Mouse (Mus musculus) adrenal gland, adult 2 months (tissue): ENCODE results near the gene Baiap3. TPM values are rescaled to one million over a fixed set of nuclear protein-coding genes. Genes with fewer than 3 reads are reported as not detected.
"Not testable (repeated sequence)": the region's sequence is repeated elsewhere in the genome, so short reads cannot be mapped to it uniquely, and the experiment has no call there.

Source experiments
- DNase-seq: peaks from one replicate; pipeline ENCODE4 v3.0.0; 2021
- polyA plus RNA-seq: library from polyadenylated mRNA; depleted of rRNA; stranded (reverse); fragments of >200 nt; gene quantifications from 2 replicates; pipeline ENCODE4 v1.2.3, GENCODE M21; 2012
- total RNA-seq, 2 experiments: library from RNA; stranded (reverse); gene quantifications; 2 replicates each; pipeline ENCODE4 v1.2.3; 2021

Gene Baiap3
- total and polyA plus RNA-seq, 3 experiments: 9.7 to 90.0 (median 10.1) TPM

DNA sequence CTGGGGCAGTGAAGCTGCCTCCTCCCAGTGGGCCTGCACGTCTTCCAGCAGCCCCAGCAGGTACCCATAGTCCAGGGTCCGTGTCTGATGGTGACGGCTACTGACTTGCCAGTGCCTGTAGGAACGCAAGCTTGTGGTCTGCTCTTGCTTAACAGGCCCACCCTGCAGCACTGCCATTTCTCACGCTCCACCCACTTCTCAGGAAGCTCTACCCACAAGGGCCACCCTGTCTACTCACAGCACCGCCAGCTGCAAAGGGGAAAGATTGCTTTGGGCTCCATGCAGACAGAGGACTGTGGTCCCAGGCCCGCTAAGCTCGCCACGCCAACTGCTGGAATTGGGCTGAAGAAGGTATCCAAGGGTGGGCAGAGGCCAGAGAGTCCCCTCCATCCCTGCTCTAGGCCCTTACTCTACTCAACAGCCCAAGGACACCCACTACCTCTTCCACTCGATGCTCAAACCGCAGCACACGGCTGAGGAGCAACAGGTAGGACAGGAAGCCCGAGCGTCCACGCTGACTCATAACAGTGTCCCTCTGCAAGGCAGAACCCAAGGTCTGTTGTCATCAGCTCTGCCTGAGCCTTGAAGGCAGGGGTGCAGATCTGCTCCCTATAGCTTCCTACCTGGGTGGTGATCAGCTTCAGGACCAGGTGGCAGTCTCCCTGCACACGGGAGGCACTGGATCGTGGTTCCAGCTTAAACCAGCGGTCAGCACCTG lies 8.0 kb downstream of the Baiap3 start:
- DNase-seq: no peak

DNA sequence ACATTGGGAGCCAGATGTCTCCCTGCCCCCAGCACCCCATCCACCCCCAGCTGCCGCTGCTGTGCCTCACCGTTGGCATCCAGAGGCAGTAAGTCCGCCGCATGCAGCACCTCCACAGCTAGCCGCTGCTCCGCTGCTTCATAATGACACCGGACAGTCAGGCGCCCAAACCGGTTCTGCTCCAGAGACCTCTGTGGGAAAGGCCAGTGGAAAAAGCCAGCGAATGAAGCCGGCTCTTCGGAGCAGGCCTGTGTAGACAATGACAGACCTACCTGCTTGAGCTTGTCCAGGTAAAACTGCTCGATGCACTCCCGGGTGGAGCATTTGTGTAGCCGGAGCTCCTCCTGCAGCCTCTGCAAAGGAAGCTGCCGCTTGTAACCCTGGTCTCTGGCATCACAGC lies 11.9 kb downstream of the Baiap3 start:
- DNase-seq: no peak

DNA sequence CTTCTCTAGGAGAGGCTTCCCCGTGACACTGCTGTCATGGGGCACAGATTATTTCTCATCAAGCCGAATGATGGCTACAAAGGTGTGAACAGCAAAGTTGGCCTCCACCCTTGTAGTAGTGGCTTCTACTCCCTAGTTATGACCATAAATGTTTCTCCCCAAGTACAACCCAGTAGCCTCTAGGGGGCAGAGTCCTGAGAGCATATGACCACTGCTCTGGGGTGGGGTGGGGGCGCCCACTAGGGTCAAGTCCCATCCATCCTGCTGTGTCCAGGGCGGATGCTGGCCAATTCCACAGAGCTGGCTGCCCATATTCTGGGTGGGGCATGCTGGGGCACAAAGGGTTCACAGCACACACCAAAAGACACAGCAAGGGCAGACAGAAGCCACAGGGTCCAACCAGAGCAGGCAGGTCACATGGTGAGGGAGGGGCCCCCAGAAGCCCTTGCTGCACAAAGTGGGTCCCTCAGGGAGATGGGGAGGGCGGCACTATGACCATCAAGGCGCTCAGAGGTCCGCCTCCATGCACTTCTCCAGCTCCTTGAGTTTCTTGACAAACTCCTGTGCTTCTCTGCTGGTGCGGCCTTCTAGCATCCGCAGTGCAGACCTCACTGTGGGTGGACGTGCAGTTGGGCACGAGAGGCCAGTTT lies 12.9 kb downstream of the Baiap3 start:
- no peak for DNase-seq

DNA sequence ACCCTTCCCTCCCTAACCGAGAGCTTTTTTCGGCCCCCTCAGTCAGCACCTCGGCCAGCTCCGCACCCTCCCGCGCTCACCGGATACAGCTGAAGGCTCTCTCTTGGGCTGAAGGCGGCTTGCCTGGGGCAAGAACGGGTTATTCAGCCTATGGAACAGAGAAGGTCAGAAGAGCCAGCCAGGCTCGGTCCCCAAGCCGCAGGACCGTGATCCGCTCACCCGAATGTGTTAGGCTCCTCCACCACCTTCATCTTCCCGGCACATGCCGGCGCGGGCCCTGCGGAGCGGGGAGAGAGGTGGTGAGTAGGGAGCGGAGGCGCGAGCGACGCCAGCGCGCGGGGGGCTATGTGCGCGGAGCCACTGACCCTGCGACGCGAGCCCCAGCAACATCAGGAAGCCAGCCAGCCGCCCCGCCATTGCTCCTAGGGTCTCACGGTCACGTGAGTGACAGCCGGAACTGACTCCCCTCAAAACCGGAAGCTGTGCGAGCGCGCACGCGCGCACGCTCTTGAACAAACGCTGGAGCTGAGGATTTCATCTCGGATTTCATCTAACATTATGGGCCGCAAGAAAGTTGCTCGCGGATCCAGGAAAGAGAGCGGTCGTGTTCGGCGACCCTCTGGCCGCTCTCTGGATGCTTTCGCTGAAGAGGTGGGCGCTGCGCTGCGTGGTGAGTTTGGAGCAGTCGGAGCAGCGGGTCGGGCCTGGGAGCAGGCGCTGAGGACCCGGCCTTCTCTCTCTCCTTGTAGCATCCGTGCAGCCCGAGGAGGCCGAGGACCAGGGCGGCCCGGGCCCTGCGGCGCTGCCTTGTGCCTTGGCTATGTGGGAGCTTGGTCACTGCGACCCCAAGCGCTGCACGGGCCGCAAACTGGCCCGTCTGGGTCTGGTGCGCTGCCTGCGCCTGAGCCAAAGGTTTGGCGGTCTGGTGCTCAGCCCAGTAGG lies 16.2 kb downstream of the Baiap3 start, which contains the start of the genes Gnptg and Tsr3:
Gene Gnptg (minus strand): TSS at position 430 of the 942 bp plus-strand sequence.
Gene Tsr3 (plus strand): TSS at position 476 of the 942 bp plus-strand sequence.
- DNase-seq: peak; percentile 89

DNA sequence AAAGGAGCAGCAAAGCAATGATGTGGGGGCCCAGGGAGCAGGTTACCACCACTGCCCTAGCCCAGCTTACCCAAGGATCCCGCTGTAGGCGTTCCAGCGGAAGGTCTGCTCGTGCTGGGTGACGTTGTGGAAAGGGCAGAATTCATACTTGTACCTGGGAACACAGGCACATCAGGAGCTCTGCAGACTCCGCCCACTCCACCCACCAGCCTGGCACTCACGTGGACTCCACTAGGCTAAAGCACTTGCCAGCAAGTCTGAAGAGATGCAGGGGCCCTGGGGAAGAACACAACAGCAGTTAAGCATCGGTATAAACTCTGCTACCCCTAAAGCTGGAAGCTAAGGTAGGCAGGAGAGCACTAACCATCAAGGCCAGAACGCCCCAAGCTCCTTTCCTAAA lies 20.5 kb downstream of the Baiap3 start:
- no peak for DNase-seq

DNA sequence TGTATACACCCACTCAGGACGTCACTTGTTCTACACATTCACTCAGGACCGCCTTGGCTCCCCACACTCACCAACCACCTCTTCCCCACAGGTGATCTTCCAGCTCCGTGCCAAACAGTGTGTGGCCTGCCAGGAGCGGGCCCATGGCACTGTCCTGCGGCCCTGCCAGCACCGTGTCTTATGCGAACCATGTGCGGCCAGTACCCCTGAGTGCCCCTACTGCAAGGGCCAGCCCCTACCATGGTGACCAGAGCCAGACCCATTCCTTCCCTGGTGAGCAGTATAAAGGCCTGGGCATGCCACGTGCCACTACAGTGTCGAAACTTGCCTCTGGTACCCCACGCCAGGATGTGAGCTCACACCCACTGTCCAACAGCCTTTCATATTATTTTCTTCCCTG lies 24.5 kb downstream of the Baiap3 start:
- DNase-seq: not testable (repeated sequence)

DNA sequence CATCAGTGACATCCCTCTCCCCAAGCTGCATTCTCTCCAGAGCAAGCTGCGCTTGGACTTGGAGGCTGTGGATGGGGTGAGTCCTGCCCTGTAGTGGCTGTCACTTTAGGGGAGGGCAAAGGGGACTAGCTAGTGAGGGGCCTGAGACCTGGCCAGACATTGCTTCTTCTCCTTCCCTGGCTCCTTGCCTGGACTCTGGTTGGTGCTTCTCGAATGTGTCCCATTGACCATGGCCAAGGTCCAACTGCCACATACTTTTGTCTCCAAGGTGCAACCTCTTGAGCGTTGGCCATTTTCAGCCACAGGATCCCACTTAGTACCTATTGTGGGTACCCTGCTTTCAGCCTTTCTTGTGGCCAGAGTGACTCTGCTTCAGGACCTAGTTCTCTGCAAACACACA lies 25.5 kb downstream of the Baiap3 start:
- no peak for DNase-seq

DNA sequence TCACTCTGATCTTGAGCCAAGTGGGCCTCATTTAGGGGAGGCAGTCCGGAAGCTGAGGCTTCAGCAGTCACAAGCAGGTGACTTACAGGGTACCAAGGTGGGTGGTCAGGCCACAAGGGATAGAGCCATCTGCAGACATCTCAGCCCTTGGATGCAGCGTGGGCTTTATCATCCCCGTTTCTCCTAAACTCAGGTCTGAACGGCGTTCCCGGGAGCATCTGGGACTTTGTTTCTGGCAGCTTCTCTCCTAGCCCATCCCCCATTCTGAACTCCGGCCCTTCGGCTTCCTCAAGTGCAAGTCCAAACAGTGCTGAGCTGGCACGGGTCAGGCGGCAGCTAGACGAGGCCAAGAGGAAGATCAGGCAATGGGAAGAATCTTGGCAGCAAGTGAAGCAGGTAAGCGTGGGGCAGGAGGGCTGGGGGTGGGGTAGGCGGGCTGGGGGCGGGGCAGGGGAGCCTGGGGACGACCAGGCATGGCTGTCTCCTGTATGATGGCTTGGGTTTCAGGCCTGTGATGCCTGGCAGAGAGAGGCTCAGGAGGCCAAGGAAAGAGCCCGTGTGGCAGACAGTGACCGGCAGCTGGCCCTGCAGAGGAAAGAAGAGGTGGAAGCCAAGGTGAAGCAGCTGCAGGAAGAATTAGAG lies 26.0 kb downstream of the Baiap3 start:
- DNase-seq: not testable (repeated sequence)

DNA sequence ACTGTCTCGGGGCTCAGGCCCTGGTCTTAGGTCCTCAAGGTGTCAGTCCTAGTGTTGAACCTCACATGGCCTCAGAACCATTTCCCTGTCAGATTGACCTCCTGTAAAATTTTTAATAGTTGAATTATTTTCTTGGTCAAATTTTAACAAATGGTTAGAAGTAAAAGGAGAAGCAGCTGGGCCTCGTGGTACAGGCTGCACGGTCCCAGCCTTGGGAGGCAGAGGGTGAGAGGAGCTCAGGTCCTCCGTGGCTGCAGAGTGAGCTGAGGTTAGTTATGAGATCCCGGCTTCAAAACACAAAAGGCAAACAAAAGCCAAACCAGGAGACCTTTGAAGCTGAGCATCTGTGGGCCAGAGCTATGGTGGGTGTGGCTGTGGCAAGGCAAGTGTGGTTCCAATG lies 28.2 kb downstream of the Baiap3 start:
- DNase-seq: no peak

DNA sequence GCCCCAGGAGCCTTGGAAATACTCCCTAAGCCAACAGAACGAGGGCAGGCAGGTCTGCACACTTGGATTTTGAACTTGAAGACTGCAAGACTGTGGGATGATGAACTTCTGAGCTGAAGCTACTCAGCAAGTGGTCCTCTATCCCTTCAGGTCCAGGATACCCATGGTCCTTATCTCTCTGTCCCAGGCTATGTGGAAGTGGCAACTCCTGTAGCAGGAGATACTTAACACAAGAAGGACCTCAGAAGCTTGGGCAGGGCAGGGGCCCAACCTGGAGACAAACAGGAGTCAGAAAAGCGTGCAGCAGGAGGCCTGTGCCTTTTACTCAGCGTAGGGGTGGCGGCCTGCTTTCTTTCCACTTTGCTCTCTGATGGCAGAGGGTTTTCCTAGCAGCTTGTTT lies 30.5 kb downstream of the Baiap3 start:
- no peak for DNase-seq

DNA sequence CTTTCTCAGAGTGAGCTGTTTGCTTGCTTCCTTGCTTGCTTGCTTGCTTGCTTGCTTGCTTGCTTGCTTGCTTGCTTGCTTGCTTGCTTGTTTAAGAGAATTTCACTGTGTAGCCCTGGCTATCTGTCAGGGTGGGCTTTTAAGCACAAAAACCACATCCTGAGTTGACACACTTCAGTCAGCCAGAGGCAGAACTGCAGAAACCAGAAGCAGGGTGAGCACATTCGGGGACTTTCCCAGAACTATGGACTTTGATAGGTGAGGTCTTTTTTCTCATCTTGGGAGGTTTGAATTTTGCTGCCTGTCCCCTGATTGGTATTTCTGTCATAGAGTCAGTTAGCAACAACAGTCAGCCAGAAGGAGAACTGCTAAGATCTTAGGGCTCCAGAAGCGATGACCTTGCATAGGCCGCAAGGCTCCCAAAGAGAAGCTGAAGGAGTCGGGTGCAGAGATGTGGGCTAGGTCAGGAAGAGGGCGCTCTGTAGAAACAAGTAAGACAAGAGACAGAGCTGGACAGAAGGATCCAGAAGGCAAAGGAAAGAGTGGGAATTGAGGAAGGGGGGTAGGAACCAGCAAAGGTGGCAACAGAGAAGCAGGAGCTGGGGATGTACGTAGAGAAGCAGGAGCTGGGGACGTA lies 31.5 kb downstream of the Baiap3 start:
- DNase-seq: no peak

DNA sequence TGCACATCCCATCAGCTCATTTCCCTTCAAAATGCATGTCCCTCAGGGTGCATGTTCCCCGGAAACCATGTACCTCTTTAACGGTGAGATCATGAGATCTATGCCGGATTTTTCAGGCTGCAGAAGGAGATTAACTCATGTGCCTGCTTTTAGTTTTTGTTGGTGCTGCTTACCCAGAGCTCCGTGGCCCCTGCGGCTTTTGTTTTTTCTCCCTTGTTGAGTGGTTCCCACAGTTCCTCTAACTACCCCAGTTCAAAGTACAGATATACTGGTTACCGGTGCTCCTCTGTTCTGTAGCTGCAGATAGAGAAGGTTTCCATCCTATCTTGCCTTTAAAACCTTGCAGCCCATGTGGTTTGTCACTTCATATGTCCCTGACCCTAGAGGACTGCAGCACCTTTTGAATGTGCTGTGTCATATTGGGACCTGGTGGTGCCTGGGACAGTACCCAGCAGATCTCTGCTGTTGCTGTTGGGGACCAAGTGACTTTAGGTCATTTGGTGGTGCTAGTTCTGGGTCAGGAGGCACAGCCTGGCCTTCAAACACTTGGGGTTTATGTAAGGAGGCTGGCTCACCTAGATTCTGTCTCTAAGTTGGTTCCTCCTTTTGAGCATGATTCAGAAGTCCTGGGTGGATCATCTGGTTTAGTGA lies 33.1 kb downstream of the Baiap3 start:
- no peak for DNase-seq

DNA sequence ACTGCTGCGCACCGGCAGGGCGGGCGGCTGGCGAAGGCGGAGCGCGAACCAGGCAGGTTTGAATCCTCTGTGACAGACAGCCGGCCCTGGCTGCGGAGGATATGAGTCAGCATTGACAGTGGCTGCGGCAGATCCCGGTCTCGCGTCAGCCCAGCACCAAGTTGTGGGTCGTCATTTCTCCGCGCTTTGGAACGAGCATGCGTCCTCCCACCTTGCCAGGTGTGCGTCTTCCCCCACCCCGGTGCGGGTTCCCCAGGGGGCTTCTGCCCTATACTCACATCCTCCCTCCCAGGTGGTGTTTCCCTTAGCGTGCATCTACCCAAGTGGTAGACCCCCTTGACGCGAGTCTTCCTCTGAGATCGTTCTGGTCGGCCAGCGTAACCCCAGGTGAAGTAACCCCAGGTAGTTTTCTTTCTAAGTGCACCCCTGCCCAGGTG lies 33.6 kb downstream of the Baiap3 start:
- peak; percentile 35 for DNase-seq

DNA sequence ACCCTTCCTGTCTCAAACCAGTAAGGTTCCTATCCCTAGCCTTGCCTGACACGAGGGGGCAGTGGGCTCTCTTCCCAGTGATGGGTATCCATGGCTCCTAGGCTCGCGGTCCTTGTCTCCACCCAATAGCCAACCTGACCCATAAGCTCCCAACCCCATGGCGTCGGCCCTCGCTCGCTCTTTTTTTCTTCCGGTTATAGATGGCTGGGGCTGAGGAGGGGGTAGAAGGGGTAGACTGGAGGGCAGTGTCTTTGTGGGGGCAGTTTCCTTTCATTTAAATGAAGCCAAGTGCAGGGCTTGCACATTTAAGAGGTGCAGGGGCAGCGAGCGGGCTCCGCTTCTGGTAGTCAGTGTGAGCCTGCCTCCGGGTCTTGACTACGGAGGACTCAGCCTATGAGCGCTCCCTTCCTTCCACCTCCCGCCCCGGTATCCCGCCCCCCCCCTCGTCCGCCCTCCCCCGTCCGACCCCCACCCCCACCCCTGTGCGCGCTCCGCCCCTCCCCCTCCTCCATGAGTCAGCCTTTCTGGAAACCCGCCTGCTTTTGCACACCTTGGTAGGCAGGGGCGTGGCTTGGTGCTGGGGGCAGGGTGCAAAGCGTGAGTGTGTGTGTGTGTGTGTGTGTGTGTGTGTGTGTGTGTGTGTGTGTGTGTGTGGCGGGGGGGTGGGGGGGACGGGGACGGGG lies 34.2 kb downstream of the Baiap3 start:
- DNase-seq: peak; percentile 79

DNA sequence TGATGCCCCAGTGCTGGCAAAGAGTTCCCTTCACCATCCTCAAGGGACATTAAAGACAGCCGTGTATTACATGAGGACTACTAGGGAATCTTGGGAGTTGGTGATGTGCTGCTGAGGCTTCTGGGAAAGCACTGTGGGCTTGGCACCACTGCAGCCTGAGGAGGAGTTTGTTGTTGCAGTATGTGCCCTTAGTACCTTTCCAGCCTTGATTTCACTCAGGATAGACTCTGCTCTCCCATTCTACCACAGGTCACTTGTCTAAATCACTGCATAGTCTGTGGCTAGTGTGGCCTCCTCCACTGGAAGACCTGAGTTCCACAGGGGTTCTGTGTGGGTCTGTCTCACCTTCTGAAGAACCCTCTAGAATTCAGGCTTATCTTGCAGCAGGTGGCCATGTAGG lies 35.4 kb downstream of the Baiap3 start:
- no peak for DNase-seq

DNA sequence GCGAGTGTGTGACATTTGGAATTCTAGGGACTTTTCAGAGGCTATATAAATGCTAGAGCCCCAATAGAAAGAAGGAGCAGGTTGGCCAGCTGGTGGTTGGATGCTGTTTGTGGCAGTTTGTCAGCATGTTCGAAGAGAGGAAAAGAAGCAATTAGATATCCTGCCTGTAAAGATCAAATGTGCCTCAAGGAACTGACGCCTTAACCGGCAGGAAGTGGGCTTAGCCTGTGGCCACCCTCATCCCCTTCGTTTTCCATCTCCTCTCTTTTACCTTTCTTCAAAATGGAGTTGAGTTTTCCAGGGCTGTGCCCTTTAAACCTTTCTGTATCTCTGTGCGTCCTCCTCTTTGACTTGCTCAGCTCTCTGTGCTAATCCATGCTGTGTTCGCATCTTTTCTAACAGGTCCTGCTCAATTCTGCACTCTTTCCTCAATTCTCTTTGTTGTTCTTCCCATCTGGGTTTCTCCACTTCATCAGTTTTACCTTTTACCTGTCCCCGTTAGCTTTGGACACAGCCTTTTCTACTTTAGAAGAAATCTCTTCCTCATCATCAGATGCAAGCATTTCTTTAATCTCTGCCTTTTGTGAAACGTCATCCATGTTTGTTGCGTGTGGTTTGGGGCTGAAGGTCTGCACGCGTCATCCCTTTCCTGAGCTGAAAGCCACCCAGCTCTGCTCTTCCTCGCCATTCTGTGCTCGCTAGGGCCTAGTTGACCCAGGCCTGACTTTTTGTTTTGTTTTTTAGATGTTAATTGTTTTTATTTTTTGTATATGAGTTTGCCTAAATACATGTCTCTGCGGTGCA lies 36.5 kb downstream of the Baiap3 start:
- no peak for DNase-seq

DNA sequence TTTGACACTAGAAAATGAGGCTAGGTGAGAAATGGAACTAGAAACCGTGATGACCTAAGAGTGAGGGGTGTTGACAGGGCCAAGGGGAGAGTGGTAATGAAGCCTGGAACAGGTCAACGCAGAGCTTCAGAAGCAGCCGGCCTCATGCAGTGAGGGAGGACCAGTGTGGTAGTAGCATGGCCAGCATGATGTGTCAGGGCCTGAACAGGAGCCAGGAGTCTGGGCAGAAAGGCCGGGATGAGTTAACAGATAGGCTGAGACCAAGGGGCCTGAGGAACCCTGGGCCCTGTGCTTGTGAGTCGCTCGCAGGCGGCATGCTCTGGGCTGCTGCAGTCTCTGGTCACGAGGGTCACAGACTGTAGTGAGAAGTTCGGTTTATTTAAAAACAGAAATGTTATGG lies 37.2 kb downstream of the Baiap3 start:
- DNase-seq: no peak

DNA sequence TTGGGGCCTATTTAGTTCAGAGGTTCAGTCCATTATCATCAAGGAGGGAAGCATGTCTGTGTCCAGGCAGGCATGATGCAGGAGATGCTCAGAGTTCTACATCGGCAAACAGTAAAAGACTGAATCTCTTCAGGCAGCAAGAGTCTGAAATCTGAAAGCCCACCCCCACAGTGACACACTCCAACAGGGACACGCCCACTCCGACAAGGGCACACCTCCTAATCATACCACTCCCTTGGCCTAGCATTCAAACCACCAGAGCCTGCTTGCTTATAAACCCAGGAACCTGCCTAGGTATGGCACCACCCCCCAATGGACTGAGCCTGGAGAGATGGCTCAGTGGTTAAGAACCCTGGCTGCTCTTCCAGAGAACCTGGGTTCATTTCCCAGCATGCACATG lies 40.7 kb downstream of the Baiap3 start:
- DNase-seq: no peak

DNA sequence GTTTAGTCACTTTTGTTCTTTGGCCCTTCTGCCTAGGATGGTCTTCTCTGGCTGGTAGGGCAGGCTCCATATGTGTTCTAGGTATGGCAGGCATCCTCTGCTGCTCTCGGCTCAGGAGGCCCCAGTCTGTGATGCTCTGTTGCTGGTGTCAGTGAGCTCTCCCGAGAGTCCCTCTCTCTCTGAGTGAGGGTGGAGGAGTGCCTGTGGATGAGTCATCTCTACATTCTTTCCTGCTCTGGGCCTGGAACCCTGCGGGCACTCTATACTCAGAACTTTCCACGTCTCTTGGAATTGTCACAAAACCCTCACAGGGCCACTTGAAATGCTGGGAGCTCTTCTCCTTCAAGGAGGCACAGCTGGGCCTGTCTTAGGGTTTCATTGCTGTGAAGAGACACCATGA lies 44.5 kb downstream of the Baiap3 start:
- peak; percentile 24 for DNase-seq
